Mouse (Mus musculus) lung, adult 10 weeks (tissue): ENCODE results near the gene Uckl1. TPM values are rescaled to one million over a fixed set of nuclear protein-coding genes. Genes with fewer than 3 reads are reported as not detected.

Experiments
- polyA plus RNA-seq: library from polyadenylated mRNA; stranded (reverse); fragments of 350-450 nt; fragmentation: Illumina TruSeq; extraction: RNeasy Lipid Tissue Mini Kit (QIAGEN cat#74804); gene quantifications from one replicate; pipeline ENCODE4 v1.2.3, GENCODE M21; 2014; ENCODE audit warnings: low read depth, low replicate concordance; ENCODE audit not compliant: insufficient read depth

Gene Uckl1
- 36.1 TPM for polyA plus RNA-seq

GRCm38 (mm10) chr2:181584411-181584942 is at the start of gene Uckl1:
TSS of gene Uckl1 (minus strand) at chr2:181584892.

GRCm38 (mm10) chr2:181598454-181599351 is 14.0 kb upstream of the Uckl1 start, which contains the start of gene Samd10:
TSS of gene Samd10 (minus strand) at chr2:181599212.

GRCm38 (mm10) chr2:181592231-181593041 is 7.7 kb upstream of the Uckl1 start, which contains the start of gene Zfp512b:
TSS of gene Zfp512b (minus strand) at chr2:181592803.

GRCm38 (mm10) chr2:181591528-181592085 is 6.9 kb upstream of the Uckl1 start, which contains the start of gene Prpf6:
TSS of gene Prpf6 (plus strand) at chr2:181591868.

GRCm38 (mm10) chr2:181520118-181520935 is 64.4 kb downstream of the Uckl1 start, which contains the start of gene Dnajc5:
TSS of gene Dnajc5 (plus strand) at chr2:181520485.

Other genes starting within 250 kb of the Uckl1 start
- 16.6 TPM for gene Zgpat, start 220.0 kb downstream of the Uckl1 start, polyA plus RNA-seq
- gene Arfrp1, start 219.5 kb downstream of the Uckl1 start, polyA plus RNA-seq: 50.5 TPM
- gene Lime1, start 204.8 kb downstream of the Uckl1 start, polyA plus RNA-seq: 18.4 TPM
- gene Zbtb46, start 125.5 kb downstream of the Uckl1 start, polyA plus RNA-seq: 7.0 TPM
- gene Abhd16b, start 91.7 kb downstream of the Uckl1 start, polyA plus RNA-seq: not detected
- 87.0 TPM for gene Tpd52l2, start 87.8 kb downstream of the Uckl1 start, polyA plus RNA-seq
- gene Dnajc5, start 64.4 kb downstream of the Uckl1 start, polyA plus RNA-seq: 21.3 TPM
- 23.2 TPM for gene Prpf6, start 7.0 kb upstream of the Uckl1 start, polyA plus RNA-seq
- gene Zfp512b, start 7.9 kb upstream of the Uckl1 start, polyA plus RNA-seq: 5.6 TPM
- gene Samd10, start 14.3 kb upstream of the Uckl1 start, polyA plus RNA-seq: 7.1 TPM
- not detected for gene Gm29797, start 72.1 kb upstream of the Uckl1 start, polyA plus RNA-seq
- gene Sox18, start 86.7 kb upstream of the Uckl1 start, polyA plus RNA-seq: 89.4 TPM
- 8.7 TPM for gene Tcea2, start 95.4 kb upstream of the Uckl1 start, polyA plus RNA-seq
- 29.7 TPM for gene Rgs19, start 109.1 kb upstream of the Uckl1 start, polyA plus RNA-seq
- not detected for gene Lkaaear1, start 113.5 kb upstream of the Uckl1 start, polyA plus RNA-seq
- gene Oprl1, start 130.1 kb upstream of the Uckl1 start, polyA plus RNA-seq: not detected
- not detected for gene Myt1, start 178.4 kb upstream of the Uckl1 start, polyA plus RNA-seq